Mouse (Mus musculus) myocyte (in vitro differentiated cells): ENCODE data around the gene Aldh16a1.

Experiments used
- E2F4 ChIP-seq: IDR thresholded peaks from one replicate; pipeline ENCODE4 v1.6.1; 2011; ENCODE audit warnings: mild to moderate bottlenecking, control low read depth, moderate library complexity; ENCODE audit not compliant: insufficient read depth
- MAX ChIP-seq: IDR thresholded peaks from one replicate; pipeline ENCODE4 v1.6.1; 2011; ENCODE audit warnings: low read depth, mild to moderate bottlenecking, control low read depth
- POLR2A ChIP-seq: IDR thresholded peaks from one replicate; pipeline ENCODE4 v1.6.1; 2011; ENCODE audit warnings: low read depth, mild to moderate bottlenecking, control low read depth, moderate library complexity; ENCODE audit not compliant: insufficient read length
- POLR2AphosphoS2 ChIP-seq: IDR thresholded peaks from one replicate; pipeline ENCODE4 v1.6.1; 2011; ENCODE audit warnings: low read depth, control low read depth; ENCODE audit not compliant: insufficient read length
- REST ChIP-seq: IDR thresholded peaks from one replicate; pipeline ENCODE4 v1.6.1; 2011; ENCODE audit warnings: mild to moderate bottlenecking, control low read depth, moderate library complexity; ENCODE audit not compliant: insufficient read depth, insufficient read length
- TCF3 ChIP-seq: IDR thresholded peaks from one replicate; pipeline ENCODE4 v1.6.1; 2011; ENCODE audit warnings: low read depth, control low read depth; ENCODE audit not compliant: insufficient read length

DNA sequence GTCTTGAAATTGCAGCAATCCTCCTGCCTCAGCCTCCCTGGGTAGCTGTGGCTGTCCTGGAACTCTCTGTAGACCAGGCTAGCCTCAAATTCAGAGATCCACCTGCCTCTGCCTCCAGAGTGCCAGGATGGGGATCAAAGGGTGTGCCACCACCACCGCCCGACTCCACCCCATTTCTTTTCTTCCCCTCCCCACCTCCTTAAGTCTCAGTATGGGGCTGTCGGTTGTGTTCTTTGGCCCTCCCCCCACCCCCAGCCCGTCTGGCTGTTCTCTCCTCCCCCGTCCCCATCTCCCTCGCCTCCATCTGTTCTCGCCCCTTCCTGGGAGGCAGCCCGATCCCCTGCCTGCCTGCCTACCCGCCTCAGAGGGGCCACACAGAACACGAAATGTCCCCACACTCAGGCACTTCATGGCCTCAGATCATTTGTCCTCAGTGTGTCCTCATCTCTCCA is 12.6 kb upstream of the Aldh16a1 start:
- TF ChIP-seq POLR2AphosphoS2 = no peak
- no peak for TF ChIP-seq POLR2A
- no peak for TF ChIP-seq MAX
- no peak for TF ChIP-seq E2F4
- TF ChIP-seq REST = no peak
- TF ChIP-seq TCF3 = no peak
